Mouse (Mus musculus) layer of hippocampus, adult 2 months (tissue): ENCODE results near the gene Qtrt1. TPM values are rescaled to one million over a fixed set of nuclear protein-coding genes. Genes with fewer than 3 reads are reported as not detected.
A peak's percentile ranks its signal among the peaks of the same experiment; 100 is the strongest.

Experiments used
- DNase-seq, 2 experiments: peaks; one replicate each; pipeline ENCODE4 v3.0.0; 2022; ENCODE audit warnings: low spot score in 2 of 2
- H3K27ac ChIP-seq: fragments of 200-600 bp; 2 replicates; pipeline ENCODE4 v1.8.1; 2022
- H3K4me3 ChIP-seq: fragments of 200-600 bp; 2 replicates; pipeline ENCODE4 v1.8.1; 2022; ENCODE audit warnings: mild to moderate bottlenecking
- CTCF ChIP-seq: fragments of 200-600 bp; conservative IDR thresholded peaks from 2 replicates; pipeline ENCODE4 v1.8.1; 2022; ENCODE audit warnings: antibody characterized with exemption, mild to moderate bottlenecking, moderate library complexity
- total RNA-seq, 2 experiments: library from RNA; stranded (reverse); gene quantifications; 2 replicates each; pipeline ENCODE4 v1.2.3; 2021

Qtrt1 gene
- total RNA-seq, 2 experiments from 2014 or later, result 31.2 to 46.2 TPM

DNA sequence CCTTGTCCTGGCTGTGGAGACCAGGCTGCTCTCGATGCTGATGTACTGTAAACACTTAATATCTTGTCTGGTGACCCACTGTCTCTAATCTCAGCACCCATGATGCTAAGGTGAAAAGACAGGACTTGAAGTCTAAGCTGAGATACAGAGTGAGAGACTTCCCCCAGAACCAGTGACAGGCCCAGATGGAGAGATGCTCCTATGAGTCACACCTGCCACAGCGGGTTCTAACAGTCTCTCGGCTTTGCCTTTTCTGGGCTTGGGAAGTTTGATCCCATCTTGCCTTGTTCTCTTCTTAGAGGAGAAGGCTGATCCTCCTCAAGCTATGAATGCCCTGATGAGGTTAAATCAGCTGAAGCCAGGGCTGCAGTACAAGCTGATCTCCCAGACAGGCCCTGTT, 14.5 kb upstream of the Qtrt1 start:
- H3K27ac ChIP-seq, result no peak overlapping the region; the same call in 1 of the 2 replicates
- no peak overlapping the region for H3K4me3 ChIP-seq
- no peak for TF ChIP-seq CTCF
- DNase-seq, result no peak

DNA sequence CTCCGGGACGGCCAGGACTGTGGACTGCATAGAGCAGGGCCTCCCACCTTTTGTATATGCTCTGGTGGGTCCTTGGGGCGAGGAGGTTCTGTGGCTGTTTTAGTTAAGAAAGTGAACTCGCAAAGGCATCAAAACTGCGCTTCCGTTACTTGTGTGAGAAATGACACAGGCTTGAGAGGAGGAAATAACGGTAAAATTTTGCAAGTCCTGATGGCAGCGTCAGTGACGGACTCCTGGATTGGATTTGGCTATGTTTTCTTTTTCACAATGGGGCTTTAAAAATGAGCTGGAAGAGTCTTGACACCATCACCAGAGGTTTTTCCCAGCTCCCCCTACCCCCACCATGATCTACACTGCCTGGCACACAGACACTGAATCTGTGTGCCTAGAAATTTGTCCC, 10.6 kb upstream of the Qtrt1 start:
- no peak for TF ChIP-seq CTCF
- H3K4me3 ChIP-seq, result no peak overlapping the region
- DNase-seq, result no peak
- H3K27ac ChIP-seq, result no peak overlapping the region

GRCm38 (mm10) chr9:21402764-21403253, 8.8 kb upstream of the Qtrt1 start:
- H3K4me3 ChIP-seq, result no peak overlapping the region
- peak overlapping the region; percentile 36; the same call in 1 of the 2 replicates for H3K27ac ChIP-seq
- TF ChIP-seq CTCF, result no peak
- DNase-seq, result no peak

GRCm38 (mm10) chr9:21403745-21404144, 7.9 kb upstream of the Qtrt1 start:
- peak overlapping the region; percentile 79; the same call in 1 of the 2 replicates for H3K27ac ChIP-seq
- no peak for DNase-seq
- no peak overlapping the region for H3K4me3 ChIP-seq
- TF ChIP-seq CTCF, result no peak

DNA sequence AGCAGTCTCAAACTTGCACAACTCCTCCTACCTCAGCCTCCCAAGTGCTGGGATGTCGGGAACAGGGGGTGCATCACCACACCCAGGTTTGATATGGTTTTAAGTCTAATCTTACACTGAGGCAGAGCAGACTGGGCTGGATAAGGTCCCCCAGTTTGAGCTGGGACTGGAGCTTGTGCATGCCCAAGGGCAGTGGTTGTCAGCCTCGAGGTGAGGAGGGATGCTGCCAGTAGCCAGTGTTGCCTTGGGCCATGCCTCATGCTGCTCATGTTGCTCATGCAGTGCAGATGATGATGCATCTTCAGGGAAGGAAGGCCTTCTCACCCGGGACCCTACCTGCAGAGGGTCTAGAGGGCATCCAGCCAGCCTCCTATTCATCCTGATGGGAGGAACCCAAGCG, 6.1 kb upstream of the Qtrt1 start:
- no peak for DNase-seq
- no peak for TF ChIP-seq CTCF
- H3K4me3 ChIP-seq, result no peak overlapping the region
- peak overlapping the region; percentile 79; the same call in 1 of the 2 replicates for H3K27ac ChIP-seq

DNA sequence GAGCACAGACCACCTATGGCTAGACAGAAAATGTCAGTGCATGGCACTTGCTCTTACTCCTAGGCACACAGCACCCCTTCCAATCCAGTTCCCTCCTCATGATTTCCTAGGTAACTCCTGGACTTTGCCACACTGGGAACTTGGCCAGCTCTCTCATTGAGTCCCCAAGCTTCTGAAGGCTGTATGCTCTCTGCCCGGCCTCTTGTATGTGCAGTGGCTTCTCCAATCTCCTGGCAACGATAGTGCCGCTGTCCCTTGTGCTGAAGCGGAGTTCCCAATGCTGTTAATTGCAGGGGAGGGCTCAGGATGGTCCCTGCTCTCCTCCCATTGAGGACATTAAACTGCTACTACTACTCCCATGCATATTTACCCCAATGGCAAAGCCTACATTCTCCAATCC, 3.7 kb upstream of the Qtrt1 start:
- H3K27ac ChIP-seq, result peak overlapping the region; percentile 33; the same call in 1 of the 2 replicates
- no peak for DNase-seq
- no peak overlapping the region for H3K4me3 ChIP-seq
- TF ChIP-seq CTCF, result no peak

- Histone ChIP-seq H3K27ac (no peak overlapping the region), H3K4me3 (no peak overlapping the region)
- no peak for DNase-seq
- TF ChIP-seq CTCF, result no peak
Measured at GRCm38 (mm10) chr9:21408624-21409023, 3.0 kb upstream of the Qtrt1 start.

GRCm38 (mm10) chr9:21409592-21410317, 1.9 kb upstream of the Qtrt1 start:
- peak; percentile 91 for TF ChIP-seq CTCF
- peak; percentile 83 to 93 for DNase-seq
- no peak overlapping the region for H3K4me3 ChIP-seq
- peak overlapping the region; percentile 52; the same call in 1 of the 2 replicates for H3K27ac ChIP-seq

DNA sequence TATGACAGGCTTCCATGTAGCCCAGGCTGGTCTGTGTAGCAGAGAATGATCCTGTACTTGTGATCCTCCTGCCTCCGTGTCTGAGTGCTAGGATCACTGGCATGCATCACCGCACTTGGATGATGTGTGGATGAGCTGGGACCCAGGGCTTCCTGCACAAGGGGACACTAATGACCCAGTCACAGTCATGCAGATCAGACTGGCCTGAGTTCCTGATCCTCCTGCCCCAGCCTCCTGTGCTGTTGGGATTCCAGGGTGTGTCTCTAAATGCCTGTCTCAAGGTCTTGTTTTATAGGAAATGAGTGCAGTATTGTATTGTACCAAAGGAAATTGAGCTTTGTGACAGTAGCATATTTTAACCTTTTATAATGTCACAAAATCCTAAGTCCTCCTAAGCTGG, 6.2 kb downstream of the Qtrt1 start:
- no peak for DNase-seq
- Histone ChIP-seq H3K4me3 (no peak overlapping the region), H3K27ac (no peak overlapping the region)
- TF ChIP-seq CTCF, result no peak

DNA sequence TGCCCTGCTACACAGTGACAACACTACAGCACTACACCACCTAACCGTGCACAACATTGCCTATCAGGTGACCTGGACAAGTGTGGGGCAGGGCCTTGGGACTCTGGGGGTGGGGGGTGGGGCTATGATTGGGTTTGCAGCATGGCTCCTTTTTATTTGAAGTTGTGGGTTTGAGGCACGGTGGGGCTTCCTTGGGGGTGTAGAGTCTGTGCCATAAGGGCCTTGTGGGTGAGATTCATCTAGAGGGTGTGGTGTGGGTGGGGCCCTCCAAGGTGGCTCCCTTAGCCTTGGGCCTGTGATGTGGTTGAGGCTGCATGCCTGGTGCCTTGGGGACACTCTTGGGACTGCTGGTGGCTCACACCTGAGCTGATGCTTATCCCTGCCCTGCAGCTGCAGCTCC, 8.0 kb downstream of the Qtrt1 start:
- DNase-seq, result no peak
- TF ChIP-seq CTCF, result no peak
- Histone ChIP-seq H3K27ac (no peak overlapping the region), H3K4me3 (no peak overlapping the region)

- peak within 1 kb of the TSS; percentile 100 for H3K4me3 ChIP-seq
- peak within 1 kb of the TSS; percentile 95 for H3K27ac ChIP-seq
- no peak; the same call in 1 of the 2 replicates for TF ChIP-seq CTCF
- peak; percentile 100 for DNase-seq
Measured at GRCm38 (mm10) chr9:21424631-21425555, 13.3 kb downstream of the Qtrt1 start, which contains the start of gene Dnm2. Gene Dnm2, plus strand, starts transcription at chr9:21424908.

GRCm38 (mm10) chr9:21425556-21425945, 13.9 kb downstream of the Qtrt1 start:
- DNase-seq, result no peak
- H3K4me3 ChIP-seq, result peak overlapping the region; percentile 100
- no peak for TF ChIP-seq CTCF
- H3K27ac ChIP-seq, result peak overlapping the region; percentile 95

DNA sequence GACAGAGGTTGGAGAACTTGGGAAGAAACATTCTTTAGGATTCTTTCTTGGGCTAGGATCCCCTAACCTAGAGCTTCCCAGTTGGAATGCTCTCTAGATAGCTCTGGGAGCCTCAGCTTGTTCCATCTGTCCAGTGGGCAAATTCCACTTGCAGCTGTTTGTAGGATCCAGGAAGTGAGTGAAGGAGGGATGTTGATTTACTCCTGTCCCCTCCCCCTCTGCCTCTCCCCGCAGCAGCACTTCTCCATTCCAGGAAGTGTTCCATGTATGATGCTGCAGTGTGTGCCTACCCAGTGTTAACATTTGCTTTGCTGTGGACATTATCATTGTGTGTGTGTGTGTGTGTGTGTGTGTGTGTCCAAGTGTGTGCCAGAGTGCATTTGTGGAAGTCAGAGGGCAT, 14.4 kb downstream of the Qtrt1 start:
- Histone ChIP-seq H3K4me3 (peak overlapping the region; percentile 100), H3K27ac (peak overlapping the region; percentile 95)
- TF ChIP-seq CTCF, result no peak
- DNase-seq, result no peak
